Mouse (Mus musculus) bone marrow, adult 2 months (tissue): ENCODE measurements around the gene Rab3b. TPM values are rescaled to one million over a fixed set of nuclear protein-coding genes. Genes with fewer than 3 reads are reported as not detected.

Experiments
- H3K27ac ChIP-seq: fragments of 200-500 bp; 2 replicates; pipeline ENCODE4 v1.5.1; 2012; ENCODE audit warnings: low read depth, mild to moderate bottlenecking, control low read depth, inconsistent platforms, low read length; ENCODE audit not compliant: control insufficient read depth, poor library complexity, insufficient read depth
- H3K4me1 ChIP-seq: fragments of 200-500 bp; 2 replicates; pipeline ENCODE4 v1.6.1; 2011; ENCODE audit warnings: low read length; ENCODE audit not compliant: control insufficient read depth, insufficient read depth
- H3K4me3 ChIP-seq: fragments of 200-500 bp; replicated peaks from 2 replicates; pipeline ENCODE3; 2011; ENCODE audit warnings: mild to moderate bottlenecking, low read depth, low read length, control low read depth; ENCODE audit not compliant: control insufficient read depth
- CTCF ChIP-seq: fragments of 200-500 bp; IDR thresholded peaks from 2 replicates; pipeline ENCODE4 v1.5.1; 2011; ENCODE audit warnings: low read length, control low read depth; ENCODE audit not compliant: control insufficient read depth, insufficient read depth
- POLR2A ChIP-seq: fragments of 200-500 bp; IDR thresholded peaks from 2 replicates; pipeline ENCODE4 v1.6.1; 2011; ENCODE audit warnings: low read depth, mild to moderate bottlenecking, control low read depth, low read length, borderline replicate concordance; ENCODE audit not compliant: control insufficient read depth
- WGBS: fragments of 180-500 bp; shearing (Covaris S2); methylation state at CpG from one replicate; pipeline ENCODE4 v1.1.7; 2018; 5-methylcytosine and 5-hydroxymethylcytosine counted together
- polyA plus RNA-seq: library from polyadenylated mRNA; stranded (reverse); fragments of >200 nt; gene quantifications from 2 replicates; pipeline ENCODE4 v1.2.4, GENCODE M21; 2011; ENCODE audit warnings: low replicate concordance; ENCODE audit not compliant: missing spikeins, insufficient read depth, insufficient read length

The Rab3b gene
- polyA plus RNA-seq, 1 experiment, result 1.8 TPM

- WGBS, result 93% methylated on average over 5 of the region's 5 CpGs
- Histone ChIP-seq H3K27ac (no peak overlapping the region), H3K4me3 (no peak overlapping the region), H3K4me1 (no peaks in the 10 kb centered on the region)
- TF ChIP-seq POLR2A, result no peak
Observed at GRCm38 (mm10) chr4:108873746-108874145, 5.1 kb upstream of the Rab3b start.

- Histone ChIP-seq H3K27ac (no peak overlapping the region), H3K4me3 (no peak overlapping the region), H3K4me1 (no peaks in the 10 kb centered on the region; the same call in none of the 2 replicates)
- 81% methylated on average over 6 of the region's 6 CpGs for WGBS
- TF ChIP-seq POLR2A (no peak), CTCF (no peak)
Observed at GRCm38 (mm10) chr4:108877901-108878300, 962 bp upstream of the Rab3b start.

- Histone ChIP-seq H3K4me3 (no peak overlapping the region), H3K27ac (no peak overlapping the region), H3K4me1 (no peaks in the 10 kb centered on the region; the same call in none of the 2 replicates)
- TF ChIP-seq POLR2A (no peak), CTCF (no peak)
- WGBS, result 77% methylated on average over 13 of the region's 13 CpGs
Observed at GRCm38 (mm10) chr4:108883815-108884214, 5.0 kb downstream of the Rab3b start.

- H3K4me3 ChIP-seq, result no peak overlapping the region
- no peak overlapping the region for H3K27ac ChIP-seq
- WGBS, result 80% methylated on average over 4 of the region's 4 CpGs
- H3K4me1 ChIP-seq, result no peaks in the 10 kb centered on the region
- TF ChIP-seq POLR2A, result no peak
- no peak for TF ChIP-seq CTCF
Observed at GRCm38 (mm10) chr4:108887456-108887855, 8.6 kb downstream of the Rab3b start.

- 82% methylated on average over 6 of the region's 6 CpGs for WGBS
- TF ChIP-seq POLR2A (no peak), CTCF (no peak)
- H3K4me3 ChIP-seq, result no peak overlapping the region
- H3K27ac ChIP-seq, result no peak overlapping the region
- no peaks in the 10 kb centered on the region for H3K4me1 ChIP-seq
Observed at GRCm38 (mm10) chr4:108890876-108891275, 12.0 kb downstream of the Rab3b start.

- TF ChIP-seq POLR2A (no peak), CTCF (no peak)
- WGBS, result 87% methylated on average over 7 of the region's 7 CpGs
Observed at GRCm38 (mm10) chr4:108900421-108900820, 21.6 kb downstream of the Rab3b start.

GRCm38 (mm10) chr4:108902886-108903285, 24.0 kb downstream of the Rab3b start:
- no peaks in the 10 kb centered on the region for H3K4me1 ChIP-seq
- H3K4me3 ChIP-seq, result no peak overlapping the region
- no peak for TF ChIP-seq POLR2A
- no peak overlapping the region for H3K27ac ChIP-seq
- 83% methylated on average over 9 of the region's 9 CpGs for WGBS

More at GRCm38 (mm10) chr4:108900421-108900820, 21.6 kb downstream of the Rab3b start:
- Histone ChIP-seq H3K27ac (no peak overlapping the region), H3K4me1 (no peaks in the 10 kb centered on the region), H3K4me3 (no peak overlapping the region)

- no peak overlapping the region for H3K27ac ChIP-seq
- 79% methylated on average over 9 of the region's 9 CpGs for WGBS
- no peaks in the 10 kb centered on the region for H3K4me1 ChIP-seq
- no peak for TF ChIP-seq CTCF
- TF ChIP-seq POLR2A, result no peak
- no peak overlapping the region for H3K4me3 ChIP-seq
Observed at GRCm38 (mm10) chr4:108903346-108903745, 24.5 kb downstream of the Rab3b start.

GRCm38 (mm10) chr4:108904076-108904475, 25.2 kb downstream of the Rab3b start:
- Histone ChIP-seq H3K4me1 (no peaks in the 10 kb centered on the region), H3K4me3 (no peak overlapping the region), H3K27ac (no peak overlapping the region)
- WGBS, result 73% methylated on average over 6 of the region's 6 CpGs
- no peak for TF ChIP-seq CTCF
- no peak for TF ChIP-seq POLR2A
